Mouse (Mus musculus): ENCODE data around the gene 1700020A23Rik. TPM values are rescaled to one million over a fixed set of nuclear protein-coding genes. Genes with fewer than 3 reads are reported as not detected.
"Not testable (repeated sequence)": the region's sequence is repeated elsewhere in the genome, so short reads cannot be mapped to it uniquely, and the experiment has no call there.

1700020A23Rik gene
- not detected for total RNA-seq (2021)
- long read RNA-seq, experiment 1: 0 reads
- long read RNA-seq, experiment 2: 0 reads

DNA sequence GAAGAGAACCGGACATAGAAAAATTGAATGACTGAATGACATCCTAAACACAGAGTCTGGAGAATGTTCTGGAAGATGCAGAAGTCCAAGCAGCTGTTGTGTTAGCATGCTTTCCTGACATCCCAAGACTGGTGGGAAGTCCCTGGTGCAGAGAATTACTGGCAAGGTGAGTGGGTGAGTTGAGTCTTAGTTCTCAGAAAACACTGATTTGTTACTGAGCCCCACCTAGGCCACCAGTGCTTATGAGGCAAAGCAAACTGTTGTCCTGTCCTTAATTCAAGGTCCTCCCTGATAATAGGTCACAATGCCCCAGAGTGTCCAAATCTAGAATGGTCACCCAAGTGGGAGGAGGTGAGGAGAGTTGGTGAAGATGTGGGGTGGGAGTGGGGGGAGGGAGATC lies at the start of gene 1700020A23Rik, which contains the start of gene Gm28372:
Gene 1700020A23Rik, plus strand, starts transcription at position 321 of the 400 bp plus-strand sequence.
Gene Gm28372, plus strand, starts transcription at position 301 of the 400 bp plus-strand sequence.
- intact Hi-C loops (cut with DNase I): no loop called here

DNA sequence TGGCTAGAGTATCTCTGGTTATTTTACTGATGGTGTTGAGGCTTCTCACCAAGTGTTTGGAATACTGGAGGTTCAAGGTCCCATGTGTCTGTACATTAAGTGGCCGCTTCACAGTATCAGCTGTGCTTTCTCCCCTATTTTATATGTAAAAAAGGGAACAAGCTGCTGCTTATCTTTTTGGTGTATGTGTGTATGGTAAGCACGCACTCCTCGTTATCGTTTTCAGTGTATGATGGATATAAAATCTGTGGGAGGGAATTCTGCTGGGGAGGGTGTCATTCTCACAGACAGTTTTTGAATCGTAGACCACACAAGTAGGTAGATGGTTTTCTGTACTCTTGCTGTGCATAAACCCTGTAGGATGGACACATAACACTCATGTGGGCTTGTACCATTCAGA lies 47.5 kb upstream of the 1700020A23Rik start:
- intact Hi-C loops (cut with DNase I): no loop called here
- DNase-seq (ENCODE audit: low spot score in 2 of 2): no peak

More for the DNA sequence above, at the start of gene 1700020A23Rik, which contains the start of gene Gm28372:
- DNase-seq (ENCODE audit: low spot score in 2 of 2): no peak

DNA sequence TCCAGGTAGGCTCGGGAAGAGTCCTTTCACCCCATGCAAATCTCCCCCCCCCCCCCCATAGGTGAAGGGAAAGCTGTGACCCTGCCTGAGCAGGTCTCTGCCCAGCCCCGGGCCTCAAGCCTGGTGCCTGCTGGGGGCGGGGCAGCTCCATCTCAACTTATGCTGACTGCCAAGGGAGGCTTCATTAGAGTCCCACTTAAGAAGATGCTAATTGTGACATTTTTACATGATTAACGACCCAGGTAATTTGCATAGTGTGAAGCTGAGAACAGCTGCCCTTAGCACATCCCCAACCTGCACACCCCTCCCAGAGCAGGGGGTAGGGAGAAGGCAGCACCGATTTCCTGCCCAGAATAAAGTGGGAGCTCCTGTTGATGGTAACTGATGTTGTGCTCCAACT lies 46.2 kb upstream of the 1700020A23Rik start:
- intact Hi-C loops (cut with DNase I): no loop called here
- no peak for DNase-seq (ENCODE audit: low spot score in 2 of 2)

DNA sequence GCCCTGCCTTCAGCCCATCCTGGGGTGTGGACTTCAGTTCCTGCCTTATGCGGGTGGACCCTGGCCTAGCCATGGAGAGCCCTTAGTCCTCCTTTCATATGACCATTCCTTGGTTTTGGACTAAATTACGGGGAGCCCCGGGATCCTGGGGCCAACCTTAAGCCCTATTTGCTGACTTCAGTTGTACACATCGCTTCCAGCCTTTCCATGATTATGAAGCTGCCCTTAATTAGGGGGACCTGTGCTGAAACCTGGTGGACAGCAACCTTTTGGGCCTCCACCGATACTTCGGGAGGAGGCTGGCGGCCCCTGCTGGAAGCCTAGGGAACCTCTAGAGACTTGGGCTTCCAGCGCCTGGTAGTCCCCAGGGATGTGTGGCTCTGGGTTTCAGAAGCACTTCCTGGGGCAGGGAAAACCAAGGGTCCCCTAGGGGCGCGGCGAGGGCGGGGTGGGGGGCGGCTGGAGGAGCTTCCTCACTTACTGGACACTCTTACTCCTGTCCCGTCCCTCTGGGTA lies 42.5 kb upstream of the 1700020A23Rik start:
- intact Hi-C loops (cut with DNase I): loop anchor here (2.0 kb wide), 1 partner anchor 72 kb away; no protein-coding TSS in a partner anchor
- DNase-seq (ENCODE audit: low spot score in 2 of 2): peak; percentile 41 to 60

DNA sequence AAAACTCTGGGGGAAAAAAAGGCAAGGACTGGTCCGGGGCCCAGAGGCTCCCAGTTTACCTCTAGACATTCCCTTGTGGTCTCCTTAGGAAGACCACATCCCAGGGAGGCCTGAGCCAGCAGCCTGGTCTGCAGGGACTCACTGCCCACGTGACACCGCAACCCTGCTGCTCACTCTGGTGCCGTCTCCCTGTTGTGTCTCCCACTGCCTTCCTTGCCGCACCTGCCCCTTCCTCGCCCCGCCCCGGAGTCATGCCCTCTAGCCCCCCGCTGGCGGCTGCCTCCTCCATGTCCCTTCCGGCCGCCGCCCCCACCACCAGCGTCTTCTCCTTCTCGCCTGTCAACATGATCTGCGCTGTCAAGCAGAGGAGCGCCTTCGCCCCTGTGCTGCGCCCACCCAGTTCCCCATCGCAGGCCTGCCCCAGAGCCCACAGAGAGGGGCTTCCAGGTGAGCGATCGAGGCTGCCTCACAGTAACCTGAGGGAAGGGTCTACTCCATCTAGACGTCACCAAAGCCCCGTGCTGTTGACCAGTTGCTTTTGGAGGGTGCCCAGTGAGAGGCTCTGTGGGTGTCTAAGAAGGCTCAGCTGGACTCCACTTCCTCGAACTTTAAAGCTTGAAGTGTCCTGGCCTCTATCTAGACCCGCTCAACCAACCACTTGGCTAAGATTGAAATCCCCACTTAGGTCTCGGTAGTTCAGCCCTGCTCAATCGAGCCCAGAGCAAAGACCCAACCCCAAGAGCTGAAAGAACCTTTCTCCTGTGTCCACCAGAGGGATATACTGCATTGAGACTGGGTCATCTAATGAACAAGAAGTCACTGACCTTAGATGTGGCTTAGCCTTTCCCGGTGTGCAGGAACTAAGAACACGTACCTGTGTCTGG lies 39.6 kb upstream of the 1700020A23Rik start:
- no peak for DNase-seq (ENCODE audit: low spot score in 2 of 2)
- intact Hi-C loops (cut with DNase I): no loop called here

DNA sequence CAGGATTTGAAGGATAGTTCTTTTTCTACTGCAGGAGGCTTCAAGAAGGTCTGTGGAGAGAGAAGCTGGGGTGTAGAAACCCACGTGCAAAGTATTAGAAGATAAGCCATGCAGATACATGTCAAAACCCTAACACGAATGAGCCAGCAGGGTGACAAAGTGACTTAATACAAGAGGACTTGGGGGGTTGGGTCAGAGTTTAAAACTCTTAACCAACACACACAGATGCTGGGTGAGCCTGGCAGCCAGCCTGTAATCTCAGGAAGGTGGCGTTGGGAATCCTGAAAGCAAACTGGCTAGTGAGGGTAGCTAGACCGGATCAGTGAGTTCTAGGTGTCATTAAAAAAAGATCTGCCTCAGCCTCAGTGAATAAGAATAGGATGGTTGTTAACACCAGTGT lies 37.7 kb upstream of the 1700020A23Rik start:
- intact Hi-C loops (cut with DNase I): no loop called here
- no peak for DNase-seq (ENCODE audit: low spot score in 2 of 2)

DNA sequence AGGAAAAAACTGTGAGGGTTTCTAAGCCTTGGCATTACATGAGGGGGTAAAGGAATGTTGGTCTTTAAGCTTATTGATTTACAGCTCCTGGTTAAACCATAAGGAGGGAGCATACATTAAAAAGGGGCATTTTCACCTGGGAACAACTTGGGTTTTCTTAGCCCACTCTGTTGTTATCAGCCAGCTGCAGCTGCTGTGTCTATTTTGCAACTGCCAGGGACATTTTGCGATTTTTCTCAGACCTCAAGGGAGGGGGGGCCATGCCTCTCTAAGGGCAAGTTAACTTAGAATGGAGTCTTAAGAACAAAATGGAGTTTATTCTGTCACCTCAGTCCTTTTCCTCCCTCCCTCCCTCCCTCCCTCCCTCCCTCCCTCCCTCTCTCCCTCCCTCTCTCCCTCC lies 32.0 kb upstream of the 1700020A23Rik start:
- intact Hi-C loops (cut with DNase I); DNase-seq (ENCODE audit: low spot score in 2 of 2): not testable (repeated sequence)

DNA sequence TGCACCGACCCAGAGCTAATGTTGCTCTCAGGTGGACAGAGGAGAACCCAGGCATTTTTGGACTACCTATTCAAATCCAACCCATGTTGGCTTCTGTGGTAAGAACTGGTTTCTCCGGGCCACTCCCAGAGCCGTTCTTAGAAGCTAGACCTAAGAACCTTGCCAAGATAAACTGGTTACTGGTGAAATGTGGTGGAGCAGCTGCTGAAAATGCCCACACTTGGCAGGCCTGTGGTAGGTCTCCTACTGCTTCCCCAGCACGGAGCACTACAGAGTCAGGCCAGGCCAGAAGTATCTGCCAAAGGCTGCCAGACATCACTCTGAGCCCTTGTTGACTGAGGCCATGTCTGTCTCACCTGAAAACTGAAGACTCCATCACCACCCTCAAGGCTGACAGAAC lies 30.1 kb upstream of the 1700020A23Rik start:
- intact Hi-C loops (cut with DNase I): no loop called here
- DNase-seq (ENCODE audit: low spot score in 2 of 2): no peak

DNA sequence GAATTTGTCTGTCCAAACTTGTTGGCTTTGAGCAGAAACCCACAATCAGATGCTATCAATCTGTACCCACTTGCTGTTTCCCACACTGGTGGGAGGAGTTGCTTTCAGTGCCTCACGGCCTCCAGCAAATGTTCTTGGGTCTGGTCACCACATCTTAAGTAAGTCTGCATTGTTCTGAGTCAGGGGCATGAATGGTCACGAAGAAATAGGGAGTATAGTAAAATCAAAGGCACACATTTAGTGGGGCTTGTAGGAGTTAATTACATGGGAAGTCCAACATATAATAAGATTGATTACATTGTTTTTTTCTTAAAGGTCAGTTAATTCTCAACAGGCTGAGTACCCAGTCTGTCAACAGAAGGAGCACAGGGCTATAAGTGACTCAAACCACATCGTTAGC lies 21.9 kb upstream of the 1700020A23Rik start:
- no peak for DNase-seq (ENCODE audit: low spot score in 2 of 2)
- intact Hi-C loops (cut with DNase I): no loop called here

DNA sequence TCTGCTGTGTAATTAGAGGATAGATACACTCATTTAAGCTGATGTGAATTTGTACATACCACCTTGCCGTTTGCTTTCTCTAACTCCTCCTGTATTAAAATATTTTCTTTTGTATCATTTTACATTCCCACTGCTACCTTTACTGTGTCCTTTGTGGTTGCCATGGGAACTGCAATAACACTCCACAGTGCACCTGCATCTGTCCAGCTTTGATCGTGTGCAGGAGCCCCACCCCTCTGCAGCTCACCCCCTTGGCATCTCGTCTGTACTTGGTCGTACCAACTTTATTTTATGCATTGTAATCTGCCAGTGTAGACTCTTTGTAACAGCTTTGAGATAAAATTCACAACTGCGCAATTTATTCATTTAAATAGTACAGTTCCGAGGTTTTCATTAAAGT lies 21.2 kb upstream of the 1700020A23Rik start:
- intact Hi-C loops (cut with DNase I): no loop called here
- DNase-seq (ENCODE audit: low spot score in 2 of 2): no peak

DNA sequence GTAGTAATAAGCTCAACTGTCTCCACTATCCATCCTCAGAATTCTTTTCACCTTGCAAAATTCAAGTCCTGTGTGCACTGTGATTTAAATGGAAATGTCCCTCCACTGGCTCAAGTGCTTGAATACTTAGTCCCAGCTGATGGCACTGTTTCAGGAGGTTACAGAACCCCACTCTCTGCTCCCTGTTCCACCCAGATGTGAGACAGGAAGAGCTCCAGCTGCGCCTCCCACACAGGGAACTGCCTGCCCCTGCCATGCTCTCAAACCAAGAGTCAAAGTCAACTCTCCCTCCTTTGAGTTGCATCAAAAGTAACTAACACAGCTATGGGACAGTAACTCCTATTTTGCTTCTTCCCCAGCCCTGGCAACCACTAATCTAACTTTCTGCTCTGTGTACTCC lies 18.8 kb upstream of the 1700020A23Rik start:
- no peak for DNase-seq (ENCODE audit: low spot score in 2 of 2)
- intact Hi-C loops (cut with DNase I): no loop called here

DNA sequence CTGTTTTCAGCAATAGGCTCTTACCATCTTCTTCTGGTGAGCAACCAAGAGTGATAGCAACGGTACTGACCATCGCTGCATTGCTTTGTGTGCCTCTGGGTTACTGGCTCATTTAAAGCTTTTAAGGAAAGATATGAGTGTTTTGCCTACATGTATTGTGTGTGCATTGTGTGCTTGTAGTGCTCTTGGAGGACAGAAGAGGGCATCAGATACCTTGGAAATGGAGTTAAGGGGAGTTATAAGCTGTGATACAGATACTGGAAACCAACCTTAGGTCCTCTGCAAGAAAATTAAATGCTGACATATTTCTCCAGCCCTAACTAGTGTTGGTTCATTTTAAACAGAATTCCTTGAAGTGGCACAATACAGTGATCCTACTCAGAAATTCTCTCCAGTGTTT lies 16.3 kb upstream of the 1700020A23Rik start:
- no peak for DNase-seq (ENCODE audit: low spot score in 2 of 2)
- intact Hi-C loops (cut with DNase I): no loop called here

DNA sequence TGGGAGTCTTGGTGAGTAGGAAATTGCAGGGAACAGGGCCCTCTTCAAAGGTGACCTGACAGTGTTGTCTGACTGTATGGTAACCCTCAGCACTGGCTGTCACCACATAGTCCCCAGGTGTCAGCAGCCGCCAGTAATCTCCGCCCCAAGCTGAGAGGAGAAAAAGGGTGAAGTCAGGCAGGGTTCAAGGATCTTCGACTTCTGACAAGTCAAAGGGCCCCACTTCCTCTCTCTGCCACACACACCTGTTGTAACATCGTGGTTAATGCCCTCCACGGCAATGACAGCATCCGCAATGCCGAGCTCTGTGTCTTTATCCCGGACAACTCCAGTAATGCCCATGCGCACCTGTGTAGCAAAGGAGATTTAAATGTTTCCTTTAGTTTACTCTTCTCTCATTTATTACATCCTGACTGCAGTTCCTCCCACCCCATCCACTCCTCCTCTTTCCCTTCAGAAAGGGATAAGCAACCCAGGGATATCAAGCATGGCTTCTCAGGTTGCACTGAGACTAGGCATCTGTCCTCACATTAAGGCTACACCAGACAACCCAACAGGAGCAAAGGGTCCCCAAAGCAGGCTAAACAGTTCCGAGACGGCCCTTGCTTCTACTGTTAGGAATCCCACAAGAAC lies 13.9 kb upstream of the 1700020A23Rik start:
- intact Hi-C loops (cut with DNase I): no loop called here
- DNase-seq (ENCODE audit: low spot score in 2 of 2): no peak

DNA sequence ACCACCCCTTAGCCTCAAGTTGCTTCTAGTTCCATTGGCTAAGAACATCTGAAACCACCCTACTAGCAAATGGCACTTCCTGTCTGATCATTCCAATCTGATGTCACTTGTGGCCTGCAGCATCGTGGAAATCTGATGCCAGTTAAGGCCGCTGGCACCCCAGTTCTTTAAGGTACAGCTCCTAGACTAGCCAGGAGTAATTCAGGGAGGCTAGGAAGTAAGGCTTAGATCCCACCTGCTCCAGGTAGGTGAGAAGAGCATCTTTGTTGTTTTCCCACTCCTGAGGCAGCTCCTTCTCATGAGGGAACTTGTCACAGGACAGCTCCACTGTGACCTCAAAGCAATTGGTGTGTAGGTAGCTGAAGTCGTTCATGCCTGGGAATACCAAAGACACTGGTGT lies 12.2 kb upstream of the 1700020A23Rik start:
- intact Hi-C loops (cut with DNase I): no loop called here
- DNase-seq (ENCODE audit: low spot score in 2 of 2): no peak

DNA sequence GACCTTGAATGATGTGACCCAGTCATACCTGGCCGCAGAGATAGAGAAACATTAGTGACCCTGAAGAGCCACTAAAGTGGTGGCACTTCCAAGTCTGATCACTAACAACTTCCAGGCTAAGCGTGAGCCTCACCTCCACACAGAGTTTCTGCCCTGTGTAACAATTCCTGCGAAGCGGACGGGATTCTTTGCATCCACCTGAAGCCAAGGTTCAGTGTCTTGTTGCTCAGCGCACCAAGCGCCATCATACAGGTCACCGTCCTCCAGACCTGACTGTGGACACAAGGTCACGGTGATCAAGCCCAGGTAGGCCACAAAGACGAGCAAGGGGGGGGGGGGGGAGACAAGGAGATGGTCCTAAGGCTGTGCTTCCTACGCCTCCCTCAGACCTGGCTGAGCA lies 9.4 kb upstream of the 1700020A23Rik start:
- intact Hi-C loops (cut with DNase I): no loop called here
- DNase-seq (ENCODE audit: low spot score in 2 of 2): no peak

DNA sequence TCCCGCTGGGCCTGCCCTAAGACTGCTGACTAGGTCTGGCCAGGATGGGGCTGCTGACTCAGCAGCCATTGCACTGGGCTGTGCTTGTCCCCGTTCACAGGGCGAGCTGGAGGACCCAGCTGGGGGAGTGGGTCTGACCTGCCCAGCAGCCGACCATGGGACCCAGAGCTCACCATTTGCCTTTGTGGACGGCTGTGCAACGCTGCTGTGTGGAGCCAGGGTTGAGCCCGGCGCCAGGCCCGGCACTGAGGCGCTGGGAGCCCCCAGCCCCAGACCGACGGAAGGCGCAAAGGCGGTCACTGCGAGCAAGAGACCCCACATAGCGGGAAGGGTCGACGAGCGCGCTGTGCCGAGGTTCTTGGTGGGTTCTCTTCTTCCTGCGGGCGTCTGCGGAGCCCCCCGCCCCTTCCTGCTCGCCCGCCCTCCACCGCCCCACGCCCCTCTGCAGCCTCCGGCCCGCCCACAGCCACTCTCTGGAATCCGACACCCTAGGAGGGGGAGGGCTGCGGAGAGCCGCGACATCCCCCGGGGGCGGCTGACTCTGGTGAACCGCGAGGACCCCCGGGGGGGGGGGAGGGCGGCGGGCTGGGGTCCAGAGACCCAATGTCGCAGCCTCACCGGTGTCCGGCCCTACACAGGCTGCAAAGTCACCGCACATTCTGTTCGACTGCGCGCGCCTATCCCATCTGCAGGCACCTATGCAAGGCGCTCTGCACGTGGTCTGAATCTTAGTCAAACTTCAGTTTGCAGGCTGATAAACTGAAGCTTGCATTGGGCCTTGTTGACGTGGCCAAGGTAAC lies 7.7 kb upstream of the 1700020A23Rik start, which contains the start of gene Cpxm1:
Gene Cpxm1, minus strand, starts transcription at position 389 of the 800 bp plus-strand sequence.
- intact Hi-C loops (cut with DNase I): no loop called here
- no peak for DNase-seq (ENCODE audit: low spot score in 2 of 2)

DNA sequence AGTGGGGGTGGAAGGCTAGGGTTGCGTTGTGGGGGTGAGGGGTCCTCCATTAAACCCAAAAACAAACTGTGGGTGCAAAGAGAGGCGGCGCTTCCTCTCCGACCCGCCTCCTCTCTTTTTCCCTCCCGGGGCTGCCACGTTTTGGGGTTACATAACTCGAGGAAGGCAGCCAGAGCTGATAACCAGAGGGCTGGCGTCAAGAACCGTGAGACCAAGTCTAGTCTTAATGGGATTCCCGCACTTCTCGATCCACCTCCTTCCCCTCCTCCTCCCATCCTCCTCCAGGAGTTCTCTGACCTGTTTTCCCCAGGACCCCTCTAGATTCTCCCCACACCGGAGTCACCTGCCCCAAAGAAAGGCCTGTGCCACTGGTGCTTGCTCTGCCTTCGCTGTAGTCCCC lies 7.0 kb upstream of the 1700020A23Rik start:
- DNase-seq (ENCODE audit: low spot score in 2 of 2): no peak
- intact Hi-C loops (cut with DNase I): no loop called here

DNA sequence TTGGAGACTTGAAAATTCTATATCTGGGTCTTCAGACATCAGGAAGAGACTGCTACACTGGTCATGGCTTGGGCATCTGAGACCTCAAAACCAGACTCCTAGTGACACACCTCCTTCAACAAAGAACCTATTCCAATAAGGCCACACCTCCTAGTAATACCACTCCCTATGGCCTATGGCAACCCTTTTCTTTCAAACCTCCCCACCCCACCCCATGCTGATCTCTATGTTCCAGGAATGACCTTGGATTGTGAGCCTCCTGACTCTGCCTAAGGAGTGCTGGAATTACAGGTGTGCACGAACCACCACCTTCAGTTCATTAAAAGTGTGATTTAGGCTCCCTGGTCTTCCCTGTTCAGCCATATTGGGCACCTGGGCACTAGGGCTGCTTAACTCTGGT lies 5.0 kb upstream of the 1700020A23Rik start:
- intact Hi-C loops (cut with DNase I): no loop called here

DNA sequence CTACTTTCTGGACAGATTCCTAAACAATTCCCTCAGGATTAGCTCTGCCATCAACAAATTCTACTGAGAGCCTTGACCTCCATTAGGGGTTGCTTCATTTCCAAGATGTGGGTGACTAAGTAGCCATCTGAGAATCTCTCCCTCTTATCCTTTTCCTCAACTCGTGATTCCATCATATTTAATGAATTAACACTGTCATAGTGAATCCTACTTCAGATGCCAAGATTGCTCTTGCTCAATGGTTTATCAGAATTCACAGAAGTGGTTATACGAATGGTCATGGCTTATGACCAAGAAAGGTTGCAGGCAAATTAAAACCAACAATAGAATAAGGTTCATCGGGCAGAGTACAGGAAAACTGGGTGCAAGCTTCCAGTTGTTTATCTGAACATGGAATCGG lies 3.2 kb upstream of the 1700020A23Rik start:
- intact Hi-C loops (cut with DNase I): no loop called here
- DNase-seq (ENCODE audit: low spot score in 2 of 2): no peak

More for the DNA sequence above, 5.0 kb upstream of the 1700020A23Rik start:
- DNase-seq (ENCODE audit: low spot score in 2 of 2): no peak

DNA sequence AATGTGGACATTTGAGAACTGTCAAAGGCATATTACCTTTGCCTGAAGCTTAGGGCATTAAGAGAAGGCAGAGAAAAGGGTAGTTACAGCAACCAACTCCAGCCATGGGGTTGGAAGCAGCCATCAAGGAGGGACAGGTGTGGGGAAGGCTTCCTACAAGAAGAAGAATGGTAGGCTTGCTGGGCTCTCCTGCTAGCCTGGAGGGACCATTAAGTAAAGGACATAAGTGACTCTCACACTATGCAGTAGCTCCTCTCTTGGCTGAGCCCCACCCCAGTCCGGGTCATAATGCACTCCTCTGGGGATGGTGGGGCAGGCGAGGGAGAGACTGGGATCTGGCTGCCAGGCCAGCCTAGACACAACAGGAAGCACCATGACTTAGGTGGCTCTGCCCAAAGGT lies 1.1 kb downstream of the 1700020A23Rik start, which contains the start of gene Tmem239:
Gene Tmem239, plus strand, starts transcription at position 301 of the 400 bp plus-strand sequence.
- intact Hi-C loops (cut with DNase I): no loop called here

More for the DNA sequence above, 1.1 kb downstream of the 1700020A23Rik start, which contains the start of gene Tmem239:
- no peak for DNase-seq (ENCODE audit: low spot score in 2 of 2)
